Mouse (Mus musculus) gonadal fat pad, adult 2 months (tissue): ENCODE data around the gene Itm2c. TPM values are rescaled to one million over a fixed set of nuclear protein-coding genes. Genes with fewer than 3 reads are reported as not detected.
A peak's percentile ranks its signal among the peaks of the same experiment; 100 is the strongest.

ENCODE experiments used
- DNase-seq: peaks from one replicate; pipeline ENCODE4 v3.0.0-alpha.2; 2012; ENCODE audit warnings: low read depth
- polyA plus RNA-seq: library from polyadenylated mRNA; depleted of rRNA; stranded (reverse); fragments of >200 nt; gene quantifications from 2 replicates; pipeline ENCODE4 v1.2.3, GENCODE M21; 2012; rRNA removed

The Itm2c gene
- 350 and 546 TPM in 2 replicates for polyA plus RNA-seq

DNA sequence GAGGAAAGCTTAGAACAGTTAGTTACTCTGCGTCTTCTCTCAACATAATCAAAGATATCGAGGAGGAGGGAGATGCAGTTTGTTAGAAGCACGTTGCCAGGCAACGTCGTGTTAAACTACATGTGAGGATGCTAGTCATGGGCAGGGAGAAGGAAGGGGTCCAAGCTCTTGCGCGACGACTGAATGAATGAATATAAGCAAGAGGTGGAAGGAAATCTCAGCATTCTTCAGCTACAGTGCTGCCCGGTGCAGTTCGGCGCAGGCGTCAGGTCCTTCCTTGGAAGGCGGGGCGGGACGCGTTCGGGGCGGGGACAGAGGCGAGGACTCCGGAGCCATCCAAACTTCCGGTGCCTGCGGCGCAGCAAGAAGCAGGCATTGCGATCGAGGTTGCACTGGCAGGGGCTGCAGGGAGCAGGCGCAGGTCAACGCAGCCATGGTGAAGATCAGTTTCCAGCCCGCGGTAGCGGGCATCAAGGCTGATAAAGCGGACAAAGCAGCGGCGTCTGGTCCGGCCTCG is at the start of gene Itm2c:
TSS of gene Itm2c (plus strand) at position 51 of the 517 bp plus-strand sequence.
- DNase-seq: peak; percentile 24

DNA sequence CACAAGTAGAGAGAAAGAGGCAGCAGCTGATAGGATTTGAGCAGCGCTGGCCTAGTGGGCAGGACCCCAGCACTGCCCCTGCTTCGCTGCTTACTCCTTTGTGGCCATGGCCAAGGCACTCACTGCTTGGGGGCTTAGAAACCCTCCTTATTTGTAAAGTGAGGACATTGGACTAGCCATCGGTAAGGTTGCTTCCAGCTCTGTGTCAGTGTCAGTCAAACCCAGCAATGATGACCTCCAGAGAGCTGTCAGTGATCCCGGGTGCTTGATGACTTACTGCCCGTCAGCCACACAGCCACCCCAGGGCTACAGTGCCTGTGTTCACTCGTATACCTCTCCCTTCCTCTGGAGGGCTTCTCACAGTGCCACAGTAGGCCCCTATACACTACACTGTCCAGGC is 49.1 kb upstream of the Itm2c start:
- DNase-seq: no peak

DNA sequence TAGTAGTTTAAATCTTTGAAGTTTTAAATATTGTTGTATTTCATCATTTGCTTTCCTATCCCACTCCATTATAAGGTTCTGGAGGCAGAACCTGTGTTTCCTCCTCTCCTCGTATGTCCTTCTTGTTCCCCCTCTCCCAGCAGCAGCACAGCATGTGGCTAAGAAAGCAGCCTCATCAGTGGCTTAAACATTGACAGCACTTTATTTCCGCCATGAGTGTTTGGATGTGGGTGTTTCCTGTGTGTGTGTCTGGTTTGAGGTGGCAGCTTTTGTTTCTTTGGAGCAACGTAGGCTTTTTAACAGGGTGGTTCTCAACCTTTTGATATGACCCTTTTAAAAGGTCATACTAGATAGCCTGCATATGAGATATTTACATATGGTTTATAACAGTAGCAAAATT is 48.6 kb upstream of the Itm2c start:
- no peak for DNase-seq

DNA sequence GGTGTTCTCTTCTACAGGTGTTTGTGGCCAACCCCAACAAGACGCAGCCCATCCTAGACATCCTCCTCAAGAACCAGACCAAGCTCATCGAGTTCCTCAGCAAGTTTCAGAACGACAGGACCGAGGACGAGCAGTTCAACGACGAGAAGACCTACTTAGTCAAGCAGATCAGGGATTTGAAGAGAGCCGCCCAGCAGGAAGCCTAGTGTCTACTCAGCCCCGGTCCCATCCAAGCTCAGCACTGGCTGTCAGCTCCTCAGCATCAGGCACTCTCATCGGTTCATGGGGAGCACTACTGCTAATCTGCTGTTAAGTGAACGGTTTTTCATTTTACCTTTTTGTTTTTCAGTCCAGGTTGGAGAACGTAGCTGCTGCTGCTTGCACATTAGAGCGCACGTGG is 45.1 kb upstream of the Itm2c start:
- DNase-seq: no peak

DNA sequence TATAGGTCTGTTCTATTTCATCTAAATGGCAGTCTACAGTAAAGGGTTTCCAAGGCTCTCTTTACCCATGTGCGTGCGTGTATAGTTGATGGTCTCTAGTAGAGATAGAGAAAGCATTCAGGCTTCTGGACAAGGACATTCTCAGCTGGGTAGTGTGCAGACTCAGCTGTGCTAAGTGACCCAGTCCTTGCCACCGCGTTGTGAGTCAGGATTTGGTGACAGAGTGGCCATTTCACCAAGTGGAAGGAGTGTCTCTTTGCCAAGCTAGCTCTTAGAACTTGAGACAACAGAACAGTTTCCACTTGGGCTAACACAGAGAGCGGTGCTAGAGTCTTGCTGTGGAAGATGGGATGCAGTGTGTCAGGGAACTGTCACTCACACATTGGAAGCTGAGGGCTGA is 43.2 kb upstream of the Itm2c start:
- DNase-seq: no peak

DNA sequence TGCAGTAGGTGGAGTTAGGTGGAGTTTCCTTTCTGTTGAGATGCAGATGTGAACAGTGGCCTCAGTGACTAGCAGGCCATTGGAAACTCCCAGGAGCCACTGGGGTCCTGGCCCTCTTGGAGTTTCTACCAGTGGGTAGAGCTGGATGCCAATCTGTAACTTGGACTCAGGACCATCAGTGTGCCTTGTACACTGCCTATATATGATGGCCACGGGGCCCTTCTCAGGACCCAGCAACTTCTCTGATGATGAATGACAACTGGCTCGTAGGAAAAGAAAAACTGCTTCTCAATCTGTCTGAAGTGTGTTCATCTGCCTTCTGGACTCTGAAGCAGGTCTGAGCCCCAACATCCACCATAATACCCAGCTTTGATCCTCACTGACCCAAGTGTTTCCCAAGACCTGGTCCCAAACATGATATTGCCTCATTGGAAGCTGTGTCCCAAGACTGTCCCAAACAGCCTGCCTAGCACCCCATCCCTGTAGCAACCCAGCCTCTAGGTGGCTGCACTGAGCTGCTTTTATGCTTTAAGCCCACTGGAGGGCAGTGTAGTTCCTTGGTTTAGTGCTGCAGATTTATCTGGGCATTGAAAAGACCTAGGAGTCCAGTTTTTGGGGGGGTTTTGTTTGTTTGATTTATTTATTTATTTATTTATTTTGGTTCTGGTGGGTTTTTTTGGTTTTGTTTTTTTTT is 40.9 kb upstream of the Itm2c start:
- DNase-seq: no peak

DNA sequence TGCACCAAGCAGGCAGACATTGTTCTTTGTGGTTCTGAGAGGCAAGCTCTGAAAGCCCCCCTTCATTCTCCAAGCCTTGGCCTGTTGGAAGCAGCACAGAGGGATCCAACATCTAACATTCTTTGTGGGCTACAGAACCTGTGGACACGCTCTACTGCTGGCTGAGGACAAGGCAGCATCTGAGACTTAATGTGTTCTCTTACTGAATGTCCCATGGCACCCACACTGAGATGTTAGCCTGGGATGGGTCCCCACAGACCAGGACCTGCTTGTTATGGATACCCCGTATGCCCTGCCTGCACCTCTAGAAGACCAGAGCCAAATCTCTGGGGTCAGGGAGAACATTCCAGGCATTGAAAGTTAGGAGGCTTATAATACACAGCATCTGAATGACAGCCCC is 40.2 kb upstream of the Itm2c start:
- DNase-seq: no peak

DNA sequence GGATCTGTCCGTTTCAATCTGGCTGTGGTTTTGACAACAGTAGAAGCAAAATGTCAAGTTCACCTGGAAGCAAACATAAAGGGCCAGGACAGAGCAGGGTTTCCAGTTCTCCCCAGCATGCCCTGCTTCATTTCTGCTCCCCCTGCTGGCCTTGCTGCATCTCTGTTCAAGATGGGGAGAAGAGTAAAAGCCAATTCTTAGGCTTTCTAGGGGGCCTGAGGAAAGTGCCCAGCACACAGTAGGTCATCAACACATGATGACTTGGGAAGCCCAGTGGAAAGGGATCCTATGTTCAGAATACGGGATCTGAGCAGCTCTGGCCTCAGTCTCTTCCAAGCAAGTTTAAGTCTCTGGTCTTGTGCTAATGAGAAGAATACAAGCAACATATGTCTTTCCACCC is 39.6 kb upstream of the Itm2c start:
- DNase-seq: no peak

DNA sequence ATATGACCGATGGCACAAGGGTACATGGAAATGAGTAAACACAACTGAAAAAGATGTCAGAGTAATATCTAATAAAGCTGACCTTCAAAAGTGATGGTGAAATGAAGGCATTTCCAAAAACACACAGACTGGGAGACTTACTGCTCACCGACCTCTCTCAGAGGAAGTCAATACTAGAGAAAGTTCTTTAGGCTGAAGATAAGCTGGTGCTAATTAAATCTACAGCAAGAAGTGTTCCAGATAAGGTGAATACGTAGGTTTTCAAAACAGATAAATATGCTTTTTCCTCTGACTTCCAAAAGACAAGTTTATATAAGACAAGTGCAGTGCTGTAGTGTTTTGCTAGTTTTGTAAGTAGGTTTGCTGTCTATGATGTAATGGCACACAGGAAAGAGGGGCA is 37.8 kb upstream of the Itm2c start:
- DNase-seq: no peak

DNA sequence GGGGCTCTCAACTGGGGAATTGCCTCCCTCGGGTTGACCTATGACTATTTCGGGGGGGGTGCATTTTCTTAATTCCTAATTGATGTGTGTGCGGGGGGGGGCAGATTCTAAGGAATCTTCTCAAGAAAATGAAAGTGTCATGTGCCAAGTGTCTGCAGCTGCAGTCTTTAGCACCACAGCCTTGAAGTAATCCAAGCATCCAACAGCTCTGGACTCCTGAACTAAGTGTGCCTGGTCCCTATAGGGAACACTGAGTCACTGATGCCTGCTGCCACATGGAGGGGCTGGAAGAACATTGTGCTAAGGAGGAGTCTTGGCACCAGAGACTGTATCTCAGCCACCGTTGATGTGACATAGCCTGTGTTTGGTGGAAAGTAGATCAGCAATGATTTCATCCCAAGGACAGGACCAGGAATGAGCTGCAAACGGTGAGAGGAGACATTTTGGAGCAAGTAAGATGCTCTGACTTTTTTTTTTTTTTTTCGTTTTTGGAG is 36.8 kb upstream of the Itm2c start:
- no peak for DNase-seq

DNA sequence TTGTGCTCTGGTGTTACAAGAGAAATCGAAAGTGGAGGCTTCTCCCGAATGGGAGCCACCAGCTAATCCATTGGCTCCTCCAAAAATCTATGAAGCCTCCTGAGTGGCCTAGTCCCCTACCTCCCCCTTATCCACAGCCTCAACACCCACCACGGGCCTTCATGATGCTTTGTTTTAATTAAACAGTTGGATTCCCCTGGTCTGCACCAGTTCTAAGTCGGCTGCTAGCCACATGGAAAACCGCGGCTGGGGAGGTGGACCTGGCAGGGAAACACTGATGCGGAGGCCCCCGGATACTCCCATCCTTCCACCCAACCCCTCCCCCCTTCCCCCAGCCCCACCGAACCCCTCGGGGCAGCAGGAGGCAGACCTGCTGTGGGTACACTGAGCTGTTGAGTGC is 29.7 kb upstream of the Itm2c start:
- no peak for DNase-seq

DNA sequence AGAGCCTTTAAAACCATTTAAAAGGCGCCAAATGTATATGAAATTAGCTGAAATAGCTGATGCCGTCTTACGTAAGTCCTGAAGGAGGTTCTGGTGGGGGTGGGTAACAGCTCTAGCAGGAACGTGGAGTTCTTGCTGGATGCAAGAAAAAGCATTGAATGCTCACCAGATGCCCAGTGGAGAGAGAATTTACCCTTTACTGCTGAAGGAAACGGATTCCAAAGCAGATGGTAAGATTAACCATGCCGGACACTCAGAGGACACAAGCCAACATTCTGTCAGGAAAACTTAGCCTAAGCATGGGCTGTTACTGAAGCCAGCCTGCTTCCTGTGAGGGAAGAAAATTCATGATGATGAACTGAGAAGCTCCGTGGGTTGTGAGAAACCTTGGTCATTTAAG is 24.1 kb upstream of the Itm2c start:
- no peak for DNase-seq

DNA sequence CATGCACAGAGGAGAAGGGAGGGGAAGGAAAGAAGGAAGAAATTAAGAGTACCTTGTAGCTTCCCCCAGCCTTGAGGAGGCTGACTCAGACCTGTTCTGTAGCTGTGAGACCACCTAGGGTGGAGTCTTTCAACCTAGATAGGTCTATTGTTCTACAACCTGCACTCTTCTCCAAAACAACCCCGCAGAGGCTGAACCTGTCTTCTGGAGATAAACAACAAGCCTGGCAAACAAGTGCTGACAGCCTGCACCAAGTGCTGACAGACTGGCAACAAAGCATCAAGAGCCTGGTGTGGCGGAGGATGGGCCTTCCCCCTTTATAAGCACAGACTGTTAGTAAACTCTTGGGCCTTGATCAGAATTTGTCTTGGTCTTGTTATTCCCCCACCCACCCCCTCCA is 23.5 kb upstream of the Itm2c start:
- no peak for DNase-seq

DNA sequence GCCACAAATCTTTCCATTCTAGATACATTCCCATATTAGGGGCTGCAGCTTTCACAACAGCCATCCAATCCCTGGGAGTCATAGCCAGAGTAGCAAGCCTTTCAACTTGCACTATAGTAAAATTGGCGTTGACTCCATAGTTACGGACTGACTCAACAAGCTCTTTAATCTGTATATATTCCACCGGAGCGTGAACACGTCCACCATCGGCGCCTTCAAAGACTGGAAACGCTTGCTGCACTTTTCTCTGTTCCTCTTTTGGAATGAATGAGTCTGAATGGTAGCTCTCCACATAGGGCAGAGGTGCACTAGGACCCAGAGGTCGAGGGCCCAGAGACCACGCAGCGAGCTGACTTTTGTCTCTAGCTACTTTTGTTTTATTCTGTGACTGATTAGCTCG is 12.1 kb upstream of the Itm2c start:
- DNase-seq: no peak

DNA sequence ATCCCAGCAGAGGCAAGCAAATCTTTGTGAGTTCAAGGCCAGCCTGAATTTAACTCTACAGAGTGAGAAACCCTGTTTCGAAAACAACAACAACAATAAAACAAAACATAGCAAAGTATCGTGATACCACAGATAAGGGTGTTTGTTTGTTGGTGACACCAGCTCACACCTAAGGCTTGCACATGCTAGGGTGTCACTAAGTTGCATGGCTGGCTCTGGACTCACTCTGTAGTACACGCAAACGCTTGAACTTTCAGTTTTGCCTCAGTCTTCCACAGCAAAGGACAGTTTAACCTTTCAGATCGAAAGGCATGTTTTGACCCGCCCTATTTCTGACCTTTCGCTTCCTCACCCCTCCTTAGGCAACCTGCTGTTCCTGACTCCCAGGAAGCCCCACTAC is 6.9 kb upstream of the Itm2c start:
- DNase-seq: no peak

DNA sequence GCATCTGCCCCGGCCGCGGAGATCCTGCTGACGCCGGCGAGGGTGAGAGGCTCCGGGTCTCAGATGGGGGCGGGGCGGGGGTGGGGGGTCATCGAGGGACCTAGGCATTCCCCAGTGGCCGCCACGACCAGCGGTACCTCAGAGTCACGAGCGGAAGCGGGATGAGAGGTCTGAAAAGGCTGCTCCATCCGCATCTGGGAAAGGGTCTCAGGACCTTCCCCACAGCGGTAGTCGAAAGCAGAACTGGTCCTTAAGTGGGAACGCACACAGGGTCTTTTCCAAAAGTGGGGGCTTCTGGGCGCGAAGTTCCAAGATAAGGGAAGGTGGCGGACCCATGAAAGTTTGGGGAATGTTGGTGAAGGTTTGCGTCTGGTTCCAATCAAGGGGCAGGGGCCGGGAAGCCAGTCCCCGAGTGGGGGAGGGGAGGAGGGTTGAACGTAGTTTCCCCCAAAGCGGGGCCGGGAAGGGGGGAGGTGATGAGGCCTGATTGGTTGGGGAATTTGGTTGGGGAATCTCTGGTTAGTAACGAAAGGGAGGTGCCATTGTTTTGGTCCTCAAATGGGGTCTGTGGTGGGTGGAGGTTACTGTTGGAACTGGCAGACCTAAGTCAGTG is 773 bp downstream of the Itm2c start:
- DNase-seq: no peak

DNA sequence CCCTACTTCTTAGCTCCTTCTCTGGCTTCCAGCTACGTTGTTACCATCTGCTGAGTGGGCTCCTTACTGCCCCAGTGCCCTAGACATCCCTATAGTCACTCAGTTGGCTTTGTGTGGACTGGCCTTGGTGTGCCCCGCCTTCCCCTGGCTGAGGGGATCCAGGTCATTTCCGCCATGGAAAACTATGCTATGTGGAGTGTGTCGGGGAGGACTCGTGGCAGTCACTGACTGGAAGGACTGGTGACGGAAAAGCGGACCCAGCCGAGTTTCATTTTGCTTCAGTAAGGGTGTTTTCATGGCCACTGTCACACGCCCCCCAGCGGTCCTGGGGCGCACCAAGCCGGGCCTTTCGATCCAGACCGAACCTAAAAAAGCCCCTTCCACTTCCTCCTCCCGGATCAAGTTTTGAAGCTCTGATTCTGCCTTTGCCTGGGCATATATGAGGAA is 1.3 kb downstream of the Itm2c start:
- no peak for DNase-seq

DNA sequence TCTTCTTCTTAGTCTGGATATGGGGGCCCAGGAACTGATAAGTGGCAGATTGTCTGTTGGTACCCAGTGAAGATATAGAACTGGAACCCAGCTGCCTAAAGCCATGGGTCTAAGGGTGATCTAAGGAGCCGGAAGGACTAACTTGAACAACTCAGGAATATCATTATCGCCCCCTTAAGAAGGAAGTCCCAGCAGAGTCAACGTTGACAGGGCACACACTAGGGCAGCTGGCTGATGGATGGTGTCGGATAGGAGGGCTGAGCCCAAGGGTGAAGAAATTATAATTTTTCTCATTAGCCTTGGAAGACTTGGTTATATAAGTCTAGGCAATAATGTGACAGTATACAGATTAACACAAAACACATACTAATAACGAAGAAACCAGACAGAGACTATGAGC is 2.0 kb downstream of the Itm2c start:
- DNase-seq: no peak

DNA sequence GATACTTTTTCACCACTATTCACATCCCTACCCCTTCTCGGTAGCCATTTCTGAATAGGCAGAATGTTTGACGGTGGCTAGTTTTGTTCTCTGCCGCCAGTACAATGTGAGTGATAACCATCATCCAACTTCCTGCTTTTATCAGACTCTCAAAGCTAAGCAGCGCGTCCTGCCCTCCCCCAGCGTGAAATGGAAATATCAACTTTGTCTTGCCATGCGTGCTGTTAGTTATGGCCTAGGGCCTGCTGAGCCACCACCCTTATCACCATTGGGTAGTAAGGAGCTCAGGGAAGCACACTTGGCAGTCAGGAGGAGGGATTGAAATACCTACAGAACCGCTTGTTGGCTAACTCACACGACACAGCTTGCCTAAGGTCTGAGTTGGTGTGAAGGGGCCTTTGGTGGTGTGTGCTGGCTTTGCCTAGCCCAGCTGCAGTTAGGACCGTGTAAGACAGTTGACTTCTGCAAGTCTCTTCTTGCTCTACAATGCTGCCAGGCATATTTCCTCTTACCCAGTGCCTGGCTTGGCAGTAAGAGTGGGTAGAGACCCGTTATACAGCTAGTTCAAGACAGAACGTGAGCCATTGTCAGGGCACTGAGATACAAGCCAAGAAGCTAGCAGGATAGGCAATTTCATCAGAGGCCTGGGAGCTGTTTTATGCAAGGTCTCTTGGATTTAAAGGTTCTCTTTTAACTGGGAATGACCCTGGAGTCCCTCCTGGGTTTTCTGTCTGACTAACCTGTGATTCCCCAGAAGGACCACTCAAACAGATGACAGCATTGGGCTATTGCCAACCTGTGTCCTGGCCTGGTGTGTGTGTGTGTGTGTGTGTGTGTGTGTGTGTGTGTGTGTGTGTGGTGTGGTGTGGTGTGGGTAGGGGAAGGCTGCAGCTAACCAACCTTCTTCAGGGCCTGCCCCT is 3.0 kb downstream of the Itm2c start:
- peak; percentile 99 for DNase-seq

DNA sequence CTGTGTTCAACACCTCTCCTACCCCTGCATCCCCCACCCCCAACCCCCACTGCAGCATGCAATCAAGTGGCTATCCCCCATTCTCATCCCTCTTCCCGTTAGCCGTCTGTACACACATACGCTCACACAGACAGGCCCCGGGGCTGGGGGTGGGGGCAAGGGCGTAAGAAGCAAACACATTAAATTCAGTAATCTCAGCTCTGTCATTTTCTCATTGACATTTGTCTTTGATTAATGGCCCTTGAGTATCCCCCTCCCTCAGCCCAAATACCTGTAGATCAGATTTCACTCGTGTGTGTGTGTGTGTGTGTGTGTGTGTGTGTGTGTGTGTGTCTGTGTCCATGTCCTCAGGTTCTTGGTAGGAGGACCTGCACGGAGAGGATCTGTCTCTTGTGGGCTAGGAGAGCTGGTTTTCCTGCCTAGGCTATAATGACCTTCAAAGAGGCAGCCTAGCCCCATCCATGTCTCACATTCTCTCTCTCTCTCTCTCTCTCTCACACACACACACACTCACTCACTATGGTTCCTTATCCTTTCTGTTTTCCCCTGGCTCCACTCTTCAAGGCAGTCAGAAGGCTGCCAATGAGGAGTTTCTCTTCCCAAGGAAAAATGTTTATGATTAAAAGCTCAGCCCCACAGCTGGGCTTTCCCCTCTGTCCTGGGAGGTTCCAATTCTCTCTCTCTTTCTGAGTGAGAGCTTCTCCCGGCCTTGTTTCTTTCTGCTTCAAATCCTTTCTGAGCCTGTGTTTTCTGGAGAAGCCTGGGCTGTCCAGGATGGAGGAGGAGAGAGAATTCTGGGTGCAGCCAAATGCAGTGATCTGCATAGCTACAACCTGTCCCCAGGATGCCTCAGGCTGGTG is 4.0 kb downstream of the Itm2c start:
- no peak for DNase-seq

DNA sequence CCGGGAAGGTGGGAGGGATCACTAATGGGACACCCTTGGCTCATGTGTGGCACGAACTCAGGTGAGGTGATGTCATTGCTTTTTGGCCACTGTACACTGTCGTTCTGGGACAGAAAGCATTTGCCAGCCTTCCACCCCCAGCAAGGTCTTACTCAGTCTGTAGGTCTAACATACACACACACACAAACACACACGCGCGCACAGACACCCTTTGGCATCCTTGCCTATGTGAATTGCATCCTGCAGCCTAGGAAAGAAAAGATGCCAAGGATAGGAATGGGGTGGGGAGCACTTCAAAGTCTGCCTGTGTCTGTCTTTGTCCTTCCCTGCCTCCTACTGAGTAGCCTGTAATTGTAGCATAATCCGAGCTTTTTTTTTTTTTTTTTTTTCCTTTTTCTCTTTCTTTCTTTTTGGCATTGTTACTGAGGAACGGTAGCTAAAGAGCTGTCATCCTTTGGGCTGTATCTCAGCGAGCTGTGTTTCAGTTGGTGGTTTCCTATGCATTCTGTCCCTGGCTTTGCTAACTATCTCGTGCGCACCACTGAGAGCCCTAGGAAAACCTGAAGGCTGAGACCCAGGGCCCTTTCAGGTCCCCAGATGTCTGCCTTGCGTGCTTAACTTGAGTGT is 4.8 kb downstream of the Itm2c start:
- DNase-seq: peak; percentile 71
